Mouse (Mus musculus): ENCODE measurements around the gene Sipa1l1. TPM values are rescaled to one million over a fixed set of nuclear protein-coding genes. Genes with fewer than 3 reads are reported as not detected.
"Not testable (repeated sequence)": the region's sequence is repeated elsewhere in the genome, so short reads cannot be mapped to it uniquely, and the experiment has no call there.

Sipa1l1 gene
- polyA plus RNA-seq, 1 experiment = 181 TPM

GRCm38 (mm10) chr12:82457609-82458008 lies 288.5 kb downstream of the Sipa1l1 start:
- DNase-seq (ENCODE audit: extremely low spot score in 1 of 2, low spot score in 1 of 2) = no peak

GRCm38 (mm10) chr12:82458017-82458416 lies 288.9 kb downstream of the Sipa1l1 start:
- no peak for DNase-seq (ENCODE audit: extremely low spot score in 1 of 2, low spot score in 1 of 2)

- DNase-seq (ENCODE audit: extremely low spot score in 1 of 2, low spot score in 1 of 2) = no peak
Observed at GRCm38 (mm10) chr12:82467234-82467633, 298.1 kb downstream of the Sipa1l1 start.

- DNase-seq (ENCODE audit: extremely low spot score in 1 of 2, low spot score in 1 of 2) = peak; percentile 49 to 72
Observed at GRCm38 (mm10) chr12:82467641-82468040, 298.5 kb downstream of the Sipa1l1 start.

GRCm38 (mm10) chr12:82468416-82468815 lies 299.3 kb downstream of the Sipa1l1 start:
- DNase-seq (ENCODE audit: extremely low spot score in 1 of 2, low spot score in 1 of 2) = no peak

GRCm38 (mm10) chr12:82469706-82470361 lies 300.7 kb downstream of the Sipa1l1 start:
- DNase-seq (ENCODE audit: extremely low spot score in 1 of 2, low spot score in 1 of 2) = peak; percentile 85 to 94

GRCm38 (mm10) chr12:82470362-82470936 lies 301.3 kb downstream of the Sipa1l1 start:
- DNase-seq (ENCODE audit: extremely low spot score in 1 of 2, low spot score in 1 of 2) = peak; percentile 82 to 88

GRCm38 (mm10) chr12:82472796-82473195 lies 303.7 kb downstream of the Sipa1l1 start:
- no peak for DNase-seq (ENCODE audit: extremely low spot score in 1 of 2, low spot score in 1 of 2)

- DNase-seq (ENCODE audit: extremely low spot score in 1 of 2, low spot score in 1 of 2) = no peak
Observed at GRCm38 (mm10) chr12:82473238-82473637, 304.1 kb downstream of the Sipa1l1 start.

- no peak for DNase-seq (ENCODE audit: extremely low spot score in 1 of 2, low spot score in 1 of 2)
Observed at GRCm38 (mm10) chr12:82474409-82474808, 305.3 kb downstream of the Sipa1l1 start.

GRCm38 (mm10) chr12:82476028-82476427 lies 306.9 kb downstream of the Sipa1l1 start:
- no peak for DNase-seq (ENCODE audit: extremely low spot score in 1 of 2, low spot score in 1 of 2)

- no peak for DNase-seq (ENCODE audit: extremely low spot score in 1 of 2, low spot score in 1 of 2)
Observed at GRCm38 (mm10) chr12:82476580-82476979, 307.5 kb downstream of the Sipa1l1 start.

- DNase-seq (ENCODE audit: extremely low spot score in 1 of 2, low spot score in 1 of 2) = peak in 1 of 2 experiments; percentile 45
Observed at GRCm38 (mm10) chr12:82477826-82478225, 308.7 kb downstream of the Sipa1l1 start.

GRCm38 (mm10) chr12:82478256-82478655 lies 309.1 kb downstream of the Sipa1l1 start:
- no peak for DNase-seq (ENCODE audit: extremely low spot score in 1 of 2, low spot score in 1 of 2)

- no peak for DNase-seq (ENCODE audit: extremely low spot score in 1 of 2, low spot score in 1 of 2)
Observed at GRCm38 (mm10) chr12:82479393-82479792, 310.3 kb downstream of the Sipa1l1 start.

- DNase-seq (ENCODE audit: extremely low spot score in 1 of 2, low spot score in 1 of 2) = not testable (repeated sequence)
Observed at GRCm38 (mm10) chr12:82480425-82480824, 311.3 kb downstream of the Sipa1l1 start.

GRCm38 (mm10) chr12:82485466-82485865 lies 316.3 kb downstream of the Sipa1l1 start:
- no peak for DNase-seq (ENCODE audit: extremely low spot score in 1 of 2, low spot score in 1 of 2)

GRCm38 (mm10) chr12:82486829-82487560 lies 317.9 kb downstream of the Sipa1l1 start:
- no peak for DNase-seq (ENCODE audit: extremely low spot score in 1 of 2, low spot score in 1 of 2)

- peak in 1 of 2 experiments; percentile 52 for DNase-seq (ENCODE audit: extremely low spot score in 1 of 2, low spot score in 1 of 2)
Observed at GRCm38 (mm10) chr12:82489093-82489492, 320.0 kb downstream of the Sipa1l1 start.

GRCm38 (mm10) chr12:82489621-82490020 lies 320.5 kb downstream of the Sipa1l1 start:
- DNase-seq (ENCODE audit: extremely low spot score in 1 of 2, low spot score in 1 of 2) = no peak

GRCm38 (mm10) chr12:82492456-82492855 lies 323.3 kb downstream of the Sipa1l1 start:
- DNase-seq (ENCODE audit: extremely low spot score in 1 of 2, low spot score in 1 of 2) = no peak

- not testable (repeated sequence) for DNase-seq (ENCODE audit: extremely low spot score in 1 of 2, low spot score in 1 of 2)
Observed at GRCm38 (mm10) chr12:82493260-82493659, 324.1 kb downstream of the Sipa1l1 start.

Data from frontal cortex, adult 2 months (tissue).